Mouse (Mus musculus) lung, adult 18-20 months (tissue): Measurements from ENCODE around the gene Dhh.
"Not testable (repeated sequence)": the region's sequence is repeated elsewhere in the genome, so short reads cannot be mapped to it uniquely, and the experiment has no call there.

Experiments used
- DNase-seq, 2 experiments: peaks; one replicate each; pipeline ENCODE4 v3.0.0; 2022; ENCODE audit warnings: mixed read lengths in 2 of 2

Gene Dhh

GRCm38 (mm10) chr15:98897928-98898800 is at the start of gene Dhh:
TSS of gene Dhh (minus strand) at chr15:98898540.
- DNase-seq: peak; percentile 30 to 41

GRCm38 (mm10) chr15:98947884-98948283 is 49.5 kb upstream of the Dhh start:
- no peak for DNase-seq

DNA sequence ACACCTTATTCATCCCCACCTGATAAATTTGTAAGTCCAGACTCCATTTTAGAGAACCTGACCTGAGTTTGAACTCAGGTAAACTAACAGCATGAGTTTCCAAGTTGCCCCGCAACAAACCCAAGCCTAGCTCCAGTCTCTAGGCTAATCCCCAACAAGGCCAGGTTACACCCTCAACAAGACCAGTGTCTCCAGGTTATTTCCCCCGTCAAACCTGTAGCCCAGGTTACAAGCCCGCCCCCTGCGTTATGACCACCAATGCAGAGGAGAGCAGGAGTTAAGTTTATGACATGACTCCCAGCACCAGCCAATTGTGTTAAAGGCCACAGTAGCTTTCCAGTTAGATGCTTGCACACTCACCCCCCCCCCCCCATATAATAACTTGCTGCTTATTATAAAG is 44.8 kb upstream of the Dhh start:
- DNase-seq: peak; percentile 36 to 68

DNA sequence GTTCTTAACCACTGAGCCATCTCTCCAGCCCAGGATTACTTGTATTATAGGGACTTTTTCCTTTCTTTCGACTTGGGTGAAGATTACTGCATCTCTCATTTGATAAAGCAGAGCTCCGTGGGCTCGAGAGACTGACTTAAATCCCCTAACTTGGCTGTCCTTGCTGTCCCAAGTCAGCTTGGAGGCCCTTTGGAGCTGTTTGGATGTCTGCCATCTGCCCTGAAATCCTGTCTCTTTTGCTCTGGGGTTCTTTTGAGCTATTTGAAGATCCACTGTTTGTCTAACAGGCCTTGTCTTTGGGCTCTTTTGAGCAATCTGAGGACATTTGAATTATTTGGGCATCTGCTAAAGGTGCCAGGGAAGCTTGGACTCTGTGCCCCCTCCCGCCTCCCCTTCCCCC is 43.7 kb upstream of the Dhh start:
- no peak for DNase-seq

DNA sequence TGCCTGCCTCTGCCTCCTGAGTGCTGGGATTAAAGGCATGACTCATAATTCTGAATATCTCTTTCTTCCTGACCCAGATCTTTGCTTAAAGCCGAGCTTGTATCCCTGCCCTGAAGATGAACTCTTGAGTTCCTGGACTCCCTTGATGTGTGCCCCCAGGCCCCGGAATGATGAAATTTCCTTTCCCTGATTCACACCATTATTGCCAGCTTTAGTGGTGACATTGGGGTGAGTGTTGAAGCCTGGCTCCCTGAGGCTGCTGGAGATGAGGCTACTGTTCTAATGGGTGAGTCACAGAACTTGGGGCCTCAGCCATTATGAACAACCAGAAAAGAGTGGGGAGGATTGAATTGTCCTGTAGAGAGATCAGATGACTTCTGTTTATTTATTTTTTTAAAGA is 43.2 kb upstream of the Dhh start:
- DNase-seq: no peak

DNA sequence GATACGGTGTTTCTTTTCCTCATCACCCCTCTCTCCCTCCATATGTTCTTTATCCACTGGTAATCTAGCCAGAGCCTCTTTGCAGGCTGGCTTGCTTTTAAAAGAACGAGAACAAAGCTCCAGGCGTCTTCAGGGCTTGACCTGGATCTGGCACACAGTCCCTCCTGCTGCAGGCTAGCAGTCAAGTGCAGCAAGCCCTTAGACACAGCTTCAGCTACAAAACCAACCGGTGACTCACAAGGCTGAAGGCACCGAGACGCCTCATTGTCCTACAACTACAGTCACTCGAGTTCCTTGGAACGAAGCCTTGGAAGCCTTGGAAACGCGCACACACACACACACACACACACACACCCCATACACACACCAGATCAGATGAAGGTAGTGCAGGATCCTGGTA is 42.5 kb upstream of the Dhh start:
- peak in 1 of 2 experiments; percentile 28 for DNase-seq

- peak; percentile 92 to 93 for DNase-seq
Measured at GRCm38 (mm10) chr15:98934217-98934839, 36.0 kb upstream of the Dhh start, which contains the start of gene Tuba1b. TSS of gene Tuba1b (minus strand) at chr15:98934565.

- DNase-seq: peak; percentile 96 to 97
Measured at GRCm38 (mm10) chr15:98933833-98934216, 35.5 kb upstream of the Dhh start.

DNA sequence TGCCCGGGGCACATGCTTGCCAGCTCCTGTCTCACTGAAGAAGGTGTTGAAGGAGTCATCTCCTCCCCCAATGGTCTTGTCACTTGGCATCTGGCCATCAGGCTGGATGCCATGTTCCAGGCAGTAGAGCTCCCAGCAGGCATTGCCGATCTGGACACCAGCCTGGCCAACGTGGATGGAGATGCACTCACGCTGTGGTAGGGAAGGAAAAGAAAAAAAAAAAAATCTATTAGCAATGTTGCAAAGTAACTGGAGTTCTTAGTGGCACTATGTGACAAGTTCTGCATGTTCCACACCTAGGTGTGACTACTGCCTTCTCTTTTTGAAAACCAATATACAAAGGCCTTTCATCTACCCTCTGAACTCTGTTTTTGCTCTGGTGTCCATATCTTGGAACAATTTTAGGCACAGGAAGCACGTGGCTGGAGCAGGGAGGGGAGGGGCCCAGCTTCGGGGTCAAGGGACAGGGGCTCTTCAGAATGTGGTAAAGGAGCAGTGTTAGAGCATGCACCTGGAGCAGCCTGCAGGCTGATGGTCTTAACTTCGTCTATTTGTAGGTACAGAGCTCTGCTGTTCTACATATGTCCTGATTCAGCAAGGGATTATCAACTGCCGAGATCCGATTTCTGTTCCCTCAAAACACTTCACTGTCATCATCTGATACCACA is 34.8 kb upstream of the Dhh start:
- DNase-seq: not testable (repeated sequence)

DNA sequence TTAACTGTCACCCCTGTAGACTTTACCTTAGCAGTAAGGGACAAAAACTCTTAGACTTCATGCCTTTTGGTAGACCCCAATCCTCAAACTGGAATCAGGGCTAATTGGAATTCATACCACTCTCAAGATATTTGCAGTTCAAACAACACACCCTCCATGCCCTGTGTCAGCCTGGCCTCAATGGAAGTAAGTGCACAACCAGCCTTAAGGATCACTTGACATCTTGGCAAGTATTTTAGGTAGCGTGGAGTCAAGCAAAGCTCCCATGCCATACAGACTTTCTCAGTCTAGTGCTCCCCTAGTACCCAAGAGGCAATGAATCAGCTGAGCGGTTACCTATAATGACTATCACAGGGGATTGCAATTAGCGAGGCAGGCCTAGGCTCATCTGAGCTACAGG is 32.7 kb upstream of the Dhh start:
- peak; percentile 43 to 63 for DNase-seq

DNA sequence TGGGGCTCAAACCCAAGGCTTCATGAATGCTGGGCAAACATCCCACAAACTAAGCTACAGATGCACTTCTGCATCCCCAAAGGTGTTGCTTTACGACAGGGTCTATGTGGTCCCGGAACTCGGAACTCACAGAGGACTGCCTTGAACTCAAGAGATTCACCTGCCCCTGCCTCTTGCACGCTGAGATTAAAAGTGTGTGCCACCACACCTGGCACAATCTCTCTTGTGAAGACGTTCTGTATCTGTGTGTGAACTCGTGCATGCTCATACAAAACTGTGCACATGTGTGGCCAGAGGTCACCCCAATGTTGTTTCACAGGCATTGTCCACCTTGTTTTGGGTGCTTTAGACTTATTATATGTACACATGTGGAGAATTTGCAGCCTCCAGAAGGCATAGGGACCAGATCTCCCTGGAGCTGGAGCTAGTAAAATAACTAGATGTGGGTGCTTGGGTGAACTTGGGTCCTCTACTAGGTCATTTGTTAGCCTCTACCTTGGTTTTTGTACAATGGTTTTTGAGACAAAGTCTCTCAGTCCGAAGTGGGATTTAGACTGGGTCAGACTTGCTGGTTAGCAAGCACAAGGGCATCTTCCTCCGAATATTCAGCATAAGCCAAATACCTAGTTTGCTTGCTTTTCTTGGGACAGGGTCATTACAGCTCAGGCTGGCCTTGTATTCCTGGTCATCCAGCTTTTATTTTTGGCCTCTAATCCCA is 31.8 kb upstream of the Dhh start:
- no peak for DNase-seq

DNA sequence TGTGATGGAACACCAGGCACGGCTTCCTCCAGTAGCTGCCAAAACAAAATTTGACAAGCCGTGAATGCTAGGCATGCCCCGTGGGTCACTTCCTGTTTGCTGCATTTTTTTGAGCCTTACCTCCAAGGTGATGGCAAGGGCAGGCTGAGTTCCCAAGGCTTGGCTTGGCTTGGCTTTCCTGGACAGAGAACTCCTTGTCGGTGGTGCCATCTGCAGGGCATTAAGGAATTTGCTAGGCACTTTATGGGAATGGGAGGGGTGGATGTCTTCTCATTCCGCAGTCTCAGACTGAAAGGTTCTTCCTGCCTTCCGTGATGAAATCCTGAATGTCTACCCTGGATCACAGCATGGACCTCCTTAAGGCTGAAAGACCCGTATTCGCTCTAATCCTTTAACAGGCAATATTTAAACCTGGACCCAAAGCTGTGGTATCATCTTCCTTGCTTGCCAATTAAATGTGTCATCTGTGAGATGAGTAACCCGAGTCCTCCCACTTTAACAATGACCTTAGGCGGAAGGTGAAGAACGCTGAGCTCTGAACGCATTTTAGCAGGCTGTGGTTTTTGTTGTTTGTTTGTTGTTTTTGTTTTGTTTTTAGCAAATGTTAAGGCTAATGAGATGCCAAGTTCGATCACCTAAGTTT is 30.4 kb upstream of the Dhh start:
- DNase-seq: peak; percentile 82 to 88

DNA sequence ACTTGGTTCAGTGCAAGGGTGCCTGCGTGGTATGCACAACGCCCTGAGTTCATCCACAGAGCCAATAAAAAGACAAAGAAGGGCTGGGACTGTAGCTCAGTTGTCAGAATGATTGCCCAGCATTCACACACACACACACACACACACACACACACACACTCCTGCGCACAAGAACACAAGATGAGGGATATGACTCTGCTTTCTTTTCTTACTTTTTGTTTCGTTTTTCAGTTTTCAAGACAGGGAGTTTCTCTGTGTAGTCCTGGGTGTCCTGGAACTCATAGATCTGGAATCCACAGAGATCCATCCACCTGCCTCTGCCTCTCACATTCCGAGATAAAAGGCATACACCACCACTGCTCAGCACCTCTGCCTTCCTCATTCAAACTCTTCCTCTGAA is 29.2 kb upstream of the Dhh start:
- no peak for DNase-seq

GRCm38 (mm10) chr15:98924682-98925081 is 26.3 kb upstream of the Dhh start:
- no peak for DNase-seq

GRCm38 (mm10) chr15:98923031-98923537 is 24.7 kb upstream of the Dhh start:
- peak in 1 of 2 experiments; percentile 41 for DNase-seq

DNA sequence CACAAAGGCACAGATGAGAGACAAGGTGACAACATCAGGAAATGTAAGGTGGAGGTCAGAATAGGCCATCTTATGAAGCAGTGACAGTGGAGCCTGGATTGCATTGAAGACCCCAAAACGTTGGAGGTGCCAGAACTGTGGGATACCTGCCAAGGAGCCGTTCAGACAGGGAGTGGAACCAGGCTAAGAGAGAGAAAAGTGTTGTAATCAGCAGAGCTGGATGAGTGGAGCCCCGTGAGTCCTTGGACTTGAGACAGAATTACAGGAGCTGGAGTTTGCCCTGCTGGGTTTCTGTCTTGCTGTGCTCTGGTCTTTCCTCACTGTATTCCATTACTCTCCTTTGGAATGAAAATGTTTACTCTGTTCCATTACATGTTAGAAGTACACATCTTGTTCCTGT is 24.2 kb upstream of the Dhh start:
- DNase-seq: peak in 1 of 2 experiments; percentile 41

GRCm38 (mm10) chr15:98921510-98921909 is 23.2 kb upstream of the Dhh start:
- no peak for DNase-seq

DNA sequence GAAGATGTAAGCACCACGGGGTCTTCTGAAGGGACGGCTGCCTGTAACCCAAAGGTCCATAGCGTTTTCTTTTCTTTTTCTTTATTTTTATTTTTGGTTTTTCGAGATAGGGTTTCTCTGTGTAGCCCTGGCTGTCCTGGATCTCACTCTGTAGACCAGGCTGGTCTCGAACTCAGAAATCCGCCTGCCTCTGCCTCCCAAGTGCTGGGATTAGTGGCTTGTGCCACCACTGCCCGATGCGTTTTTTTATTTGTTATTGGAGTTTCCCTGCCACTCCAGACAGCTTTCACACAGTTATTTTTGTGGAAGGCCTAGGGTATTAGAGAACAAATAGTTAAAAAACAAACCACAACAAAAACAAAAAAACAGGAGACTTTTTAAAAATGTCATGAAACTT is 20.2 kb upstream of the Dhh start:
- not testable (repeated sequence) for DNase-seq

- peak; percentile 100 for DNase-seq
Measured at GRCm38 (mm10) chr15:98917538-98918498, 19.5 kb upstream of the Dhh start, which contains the start of gene Lmbr1l. TSS of gene Lmbr1l (minus strand) at chr15:98918231.

DNA sequence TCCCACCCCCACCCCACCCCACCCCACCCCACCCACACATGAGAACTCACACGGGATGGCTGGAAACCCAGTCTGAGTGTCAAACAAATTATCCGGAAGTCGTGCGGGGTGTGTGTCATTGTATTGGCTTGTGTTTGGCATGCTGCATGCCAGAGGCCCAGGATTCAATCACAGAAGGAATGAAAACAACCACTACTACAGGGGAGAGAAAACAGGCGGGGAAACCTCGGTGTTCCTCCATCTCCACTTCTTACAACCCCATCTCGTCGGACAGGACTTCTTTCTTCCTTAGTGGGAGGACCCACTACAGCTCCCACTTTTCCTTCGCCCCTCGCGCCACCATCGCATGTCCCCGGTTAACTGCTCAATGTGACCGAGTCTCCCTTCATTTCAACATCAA is 18.8 kb upstream of the Dhh start:
- peak; percentile 23 to 48 for DNase-seq

DNA sequence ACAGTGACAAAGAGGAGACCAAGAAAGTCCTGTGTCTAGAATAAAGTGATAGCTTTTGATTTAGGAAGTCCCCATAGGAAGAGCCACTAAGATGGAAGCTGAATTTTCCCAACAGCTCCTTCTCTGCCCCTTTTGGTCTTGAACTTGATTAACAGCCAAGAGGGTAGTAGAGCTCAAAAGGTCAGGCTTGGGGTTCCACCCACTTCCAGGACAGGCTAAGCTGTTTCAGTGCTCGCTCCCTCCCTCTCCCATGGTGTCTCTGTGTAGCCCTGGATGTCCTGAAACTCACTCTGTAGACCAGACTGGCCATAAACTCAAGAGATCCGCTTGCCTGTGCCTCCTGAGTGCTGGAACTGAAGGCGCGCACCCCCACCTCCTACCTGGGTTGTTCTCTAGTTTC is 17.7 kb upstream of the Dhh start:
- DNase-seq: no peak
